Comparison of ENCODE assay signal across 8 mouse cellular contexts in the genomic region with DNA sequence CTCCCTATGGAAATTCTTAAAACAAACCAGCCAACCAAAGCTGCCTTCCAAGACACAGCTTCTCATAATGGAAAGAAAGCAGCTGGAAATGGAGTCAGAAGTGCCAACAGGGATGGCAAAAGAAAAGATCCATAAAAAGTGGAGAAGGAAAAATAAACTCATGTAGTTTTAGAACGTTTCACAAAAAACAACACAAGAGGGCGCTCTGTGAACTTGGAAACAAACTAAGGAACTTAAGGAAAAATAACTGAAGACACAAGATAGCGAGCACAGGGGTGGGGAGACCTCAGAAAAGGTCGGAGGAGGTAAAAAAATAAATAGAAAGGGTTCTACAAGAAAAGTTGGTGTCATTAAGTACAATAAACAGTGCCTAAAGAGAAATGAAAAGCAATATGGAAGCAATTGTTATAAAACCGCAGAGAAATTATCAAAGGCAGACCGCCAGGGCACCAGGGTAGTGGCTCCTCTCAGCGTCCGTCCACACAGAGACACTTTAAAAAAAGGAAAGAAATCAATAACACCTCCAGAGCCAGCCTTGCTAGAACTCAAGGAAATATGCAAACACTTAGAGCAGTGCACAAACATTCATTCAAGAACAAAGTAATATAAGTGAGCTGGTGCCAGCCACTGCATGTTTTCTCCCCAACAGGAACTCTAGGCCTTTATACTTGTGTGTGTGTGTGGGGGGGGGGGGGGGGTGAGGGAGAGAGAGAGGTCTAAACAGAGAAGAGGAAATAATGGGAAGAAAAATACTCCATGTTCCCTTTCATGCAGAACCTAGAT. TPM values are rescaled to one million over a fixed set of nuclear protein-coding genes. Genes with fewer than 3 reads are reported as not detected.
DNase-seq lines count a peak whose midpoint lies in the region; ATAC-seq lines count a peak whose summit lies in the region.

No protein-coding gene starts in this region.

- 0 out of 2 replicates have a peak, but pooled peaks have one; percentile 29 for ATAC-seq in megakaryocyte progenitor cell, adult 5-6 weeks (replicated peaks; ENCODE audit: poor library complexity)
- ATAC-seq in inflammation-experienced regulatory T-cells, adult 6 months: no peak

- DNase-seq in heart, postnatal 4 days: peak; percentile 22
- DNase-seq in heart, postnatal 36 days: no peak
- DNase-seq in ovary, postnatal 14 days (ENCODE audit: low spot score): peak; percentile 29
- no peak for DNase-seq in ovary, adult 18-20 months (ENCODE audit: low spot score)
- DNase-seq in cerebellum, adult 9-11 months: peak; percentile 9
- DNase-seq in adrenal gland, adult 18-20 months (ENCODE audit: low spot score in 2 of 2): no peak

- intact Hi-C loops in heart, postnatal 36 days (cut with DNase I): loop anchor here (5.0 to 10.0 kb wide), 2 partner anchors 91 to 548 kb away; a partner anchor contains a TSS

RNA-seq across cellular contexts. Expression of a gene that starts 48.1 kb away (rescaled TPM):
- total RNA-seq in heart, postnatal 4 days (2021): 100 to 1,000 TPM; 394 to 444 TPM
- total RNA-seq in heart, postnatal 36 days (2021): 100 to 1,000 TPM; 283 to 332 TPM
- 82.4 and 91.7 TPM in 2 replicates for total RNA-seq in megakaryocyte progenitor cell, adult 5-6 weeks (2015)
- total RNA-seq in megakaryocyte progenitor cell, adult 5-6 weeks (2017): 56.8 and 78.7 TPM in 2 replicates
- 10 to 100 TPM; 81.3 to 88.8 TPM for total RNA-seq in adrenal gland, adult 18-20 months (2021)
- polyA plus RNA-seq in inflammation-experienced regulatory T-cells, adult 6 months (2017; shearing (Covaris generic)): 10 to 100 TPM; 17.6 to 23.4 (median 19.2) TPM

Comparison
In these comparisons a context has a peak if more than half of its experiments do, and no peak if none do; other contexts are left out.
1. DNase-seq: peak in heart, postnatal 4 days (single experiment), ovary, postnatal 14 days (single experiment) and cerebellum, adult 9-11 months (single experiment); none in heart, postnatal 36 days (0 of 2), ovary, adult 18-20 months (single experiment) and adrenal gland, adult 18-20 months (0 of 2).